Mouse (Mus musculus) embryonic fibroblast, embryonic 13.5 days (primary cell): Measurements from ENCODE around the gene Gpr4. TPM values are rescaled to one million over a fixed set of nuclear protein-coding genes. Genes with fewer than 3 reads are reported as not detected.

Source experiments
- H3K27ac ChIP-seq: 2 replicates; pipeline ENCODE4 v1.5.1; 2012; ENCODE audit warnings: low read length, control low read depth, inconsistent platforms; ENCODE audit not compliant: insufficient read depth
- H3K4me1 ChIP-seq: 2 replicates; pipeline ENCODE4 v1.6.1; 2011; ENCODE audit warnings: low read length; ENCODE audit not compliant: control insufficient read depth, insufficient read depth
- H3K4me3 ChIP-seq: 2 replicates; pipeline ENCODE4 v1.5.1; 2011; ENCODE audit warnings: mild to moderate bottlenecking, control low read depth, low read length; ENCODE audit not compliant: insufficient read depth
- CTCF ChIP-seq: IDR thresholded peaks from 2 replicates; pipeline ENCODE4 v1.5.1; 2011; ENCODE audit warnings: mild to moderate bottlenecking, control low read depth, low read length, moderate library complexity, borderline replicate concordance; ENCODE audit not compliant: insufficient read depth
- POLR2A ChIP-seq: IDR thresholded peaks from 2 replicates; pipeline ENCODE4 v1.6.1; 2011; ENCODE audit warnings: low read depth, mild to moderate bottlenecking, control low read depth, low read length, moderate library complexity
- polyA plus RNA-seq: library from polyadenylated mRNA; stranded (reverse); fragments of >200 nt; gene quantifications from 2 replicates; pipeline ENCODE4 v1.2.4, GENCODE M21; 2011; ENCODE audit warnings: low read depth; ENCODE audit not compliant: missing spikeins, insufficient read length

Gene Gpr4
- polyA plus RNA-seq, 1 experiment, result 0.18 TPM

DNA sequence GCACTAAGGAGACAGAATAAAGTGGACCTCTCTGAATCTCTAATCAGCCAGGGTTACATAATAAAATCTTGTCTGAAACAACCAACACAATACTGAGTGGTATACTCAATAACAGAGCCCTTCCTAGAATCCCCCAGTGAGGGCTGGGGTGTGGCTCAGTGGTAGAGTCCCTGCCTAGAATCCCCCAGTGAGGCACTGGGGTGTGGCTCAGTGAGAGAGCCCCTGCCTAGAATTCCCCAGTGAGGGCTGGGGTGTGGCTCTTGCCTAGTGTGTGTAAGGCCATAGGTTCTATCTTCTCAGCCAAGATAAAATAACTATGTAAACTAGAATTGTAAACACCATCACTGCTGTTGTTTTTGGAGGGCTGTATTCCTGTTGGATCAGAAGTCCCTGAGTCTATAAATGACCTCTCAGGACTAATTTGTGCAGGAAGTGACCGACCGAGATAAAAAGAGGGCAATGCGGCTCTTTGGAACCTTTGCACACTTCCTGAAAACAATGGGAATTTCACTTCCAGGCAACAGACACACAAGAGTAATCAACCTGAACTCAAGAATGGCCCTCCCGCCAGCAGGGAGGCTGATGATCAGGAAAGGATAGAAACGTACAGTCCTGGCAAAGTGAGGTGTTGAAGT lies 1.2 kb upstream of the Gpr4 start:
- H3K27ac ChIP-seq, result no peak overlapping the region
- H3K4me3 ChIP-seq, result no peak overlapping the region
- TF ChIP-seq CTCF, result no peak
- TF ChIP-seq POLR2A, result no peak
- H3K4me1 ChIP-seq, result no peaks in the 10 kb centered on the region

DNA sequence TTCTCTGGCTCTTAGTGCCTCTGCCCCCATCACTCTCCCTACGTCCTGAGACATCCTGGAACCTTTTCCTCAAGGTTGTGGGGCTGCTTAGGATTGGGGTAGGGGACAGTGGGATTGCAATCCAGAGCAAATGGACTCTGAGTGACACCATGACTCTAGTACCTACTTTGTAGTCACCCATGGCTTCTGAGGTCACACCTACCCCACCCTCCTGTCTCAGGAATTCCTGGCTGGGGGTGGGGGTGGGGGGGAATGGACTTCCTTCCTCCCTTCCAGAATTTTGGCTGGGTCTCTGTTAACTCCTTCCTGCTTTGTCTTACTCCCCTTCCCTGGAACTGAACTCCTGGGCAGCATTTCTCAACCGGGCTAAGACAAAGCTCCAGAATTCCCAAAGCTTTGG lies 1.0 kb downstream of the Gpr4 start:
- Histone ChIP-seq H3K4me1 (no peaks in the 10 kb centered on the region), H3K27ac (no peak overlapping the region), H3K4me3 (no peak overlapping the region)
- TF ChIP-seq POLR2A (no peak), CTCF (no peak)

DNA sequence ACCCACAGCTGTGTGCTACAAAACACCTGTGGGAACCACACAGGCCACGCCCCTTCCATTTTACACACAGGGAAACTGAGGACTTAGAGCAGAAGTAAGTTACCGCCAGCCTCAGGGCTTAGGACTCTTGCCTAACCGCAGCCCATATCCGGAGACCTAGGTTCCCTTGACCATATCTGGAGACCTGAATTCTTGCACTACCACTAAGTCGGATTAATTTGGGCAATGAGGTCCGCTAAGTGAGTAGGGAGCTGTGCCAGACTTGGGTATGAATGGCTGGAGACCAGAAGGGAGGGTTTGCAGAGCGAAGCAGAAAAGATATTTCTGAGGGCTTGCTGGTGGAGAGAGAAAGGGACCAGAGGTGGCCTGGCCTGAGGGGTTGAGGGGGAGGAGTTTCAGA lies 2.0 kb downstream of the Gpr4 start:
- H3K4me1 ChIP-seq, result no peaks in the 10 kb centered on the region
- no peak overlapping the region for H3K4me3 ChIP-seq
- TF ChIP-seq CTCF (no peak), POLR2A (no peak)
- H3K27ac ChIP-seq, result no peak overlapping the region

DNA sequence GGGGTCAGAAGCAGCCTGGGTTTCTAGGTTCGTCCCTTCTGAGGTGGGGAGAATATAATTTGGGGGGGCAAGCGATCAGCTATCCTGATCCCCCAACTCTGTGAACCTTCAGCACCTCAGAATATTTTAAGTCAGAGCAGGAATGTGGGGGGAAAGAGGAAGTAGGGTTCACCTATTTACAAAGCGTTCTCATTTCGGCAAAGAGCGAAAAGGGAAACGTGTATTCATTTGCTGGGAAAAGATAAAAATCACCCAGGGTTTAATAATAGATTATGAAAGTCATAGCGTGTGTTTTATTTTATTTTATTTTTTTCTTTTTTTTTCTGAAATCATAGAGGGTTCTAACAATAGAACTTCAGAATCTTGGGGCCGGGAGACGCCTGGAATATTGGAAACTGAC lies 2.6 kb downstream of the Gpr4 start:
- TF ChIP-seq POLR2A (no peak), CTCF (no peak)
- H3K4me1 ChIP-seq, result no peaks in the 10 kb centered on the region
- H3K4me3 ChIP-seq, result no peak overlapping the region
- no peak overlapping the region for H3K27ac ChIP-seq

DNA sequence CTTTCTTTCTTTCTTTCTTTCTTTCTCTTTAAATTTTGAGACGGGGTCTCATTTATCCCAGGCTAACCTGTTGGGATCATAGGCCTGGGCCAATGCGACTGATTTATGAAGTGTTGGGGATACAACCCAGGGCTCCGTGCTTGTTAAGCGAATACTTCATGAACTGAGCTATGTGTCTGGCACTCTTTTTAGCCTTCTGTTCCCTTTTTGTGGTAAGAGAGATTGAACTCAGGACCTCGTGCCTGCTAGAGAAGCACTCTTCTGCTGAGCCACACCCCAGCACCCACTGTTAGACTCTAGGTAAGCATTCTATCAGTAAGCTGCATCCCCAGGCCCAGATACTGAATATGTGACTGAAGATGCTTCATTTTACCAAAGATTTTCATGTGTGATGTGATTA lies 5.2 kb downstream of the Gpr4 start:
- Histone ChIP-seq H3K4me1 (no peaks in the 10 kb centered on the region), H3K27ac (no peak overlapping the region), H3K4me3 (no peak overlapping the region)
- TF ChIP-seq POLR2A (no peak), CTCF (no peak)

DNA sequence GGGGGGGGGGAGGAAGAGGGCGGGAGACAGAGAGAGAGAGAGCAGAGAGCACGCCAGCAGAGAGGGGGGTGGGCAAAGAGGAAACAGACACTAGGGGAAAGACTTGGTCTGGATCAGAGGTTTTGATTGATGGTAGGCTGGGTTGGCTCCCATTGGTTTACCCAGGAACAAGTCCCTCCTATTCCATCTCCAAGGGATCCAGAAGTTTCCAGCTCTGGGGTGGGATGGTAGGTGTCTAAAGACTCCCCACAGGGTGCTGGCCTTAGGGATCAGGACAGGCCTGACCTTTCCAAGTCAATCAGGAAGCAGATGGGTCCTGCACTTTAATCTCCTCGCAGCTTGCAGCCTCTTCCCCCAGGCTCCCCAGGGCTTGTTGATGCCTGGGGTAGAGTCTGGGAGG lies 5.6 kb downstream of the Gpr4 start:
- Histone ChIP-seq H3K27ac (no peak overlapping the region), H3K4me3 (no peak overlapping the region), H3K4me1 (no peaks in the 10 kb centered on the region)
- TF ChIP-seq CTCF (no peak), POLR2A (no peak)

DNA sequence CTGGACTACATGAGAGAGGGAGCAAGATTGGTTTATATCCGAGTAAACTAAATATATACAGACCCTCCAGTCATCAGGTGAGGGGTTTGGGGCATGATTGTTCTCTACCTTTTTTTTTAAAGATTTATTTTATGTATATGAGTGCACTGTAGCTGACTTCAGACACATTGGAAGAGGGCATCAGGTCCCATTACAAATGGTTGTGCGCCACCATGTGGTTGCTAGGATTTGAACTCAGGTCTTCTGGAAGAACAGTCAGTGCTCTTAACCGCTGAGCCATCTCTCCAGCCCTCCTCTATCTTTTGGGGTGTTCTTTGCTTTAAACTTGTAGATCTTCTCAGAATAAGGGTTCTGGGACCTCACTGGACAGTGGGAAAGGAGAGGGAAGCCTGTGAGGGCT lies 7.7 kb downstream of the Gpr4 start:
- Histone ChIP-seq H3K4me3 (no peak overlapping the region), H3K4me1 (no peaks in the 10 kb centered on the region), H3K27ac (no peak overlapping the region)
- TF ChIP-seq POLR2A (no peak), CTCF (no peak)

DNA sequence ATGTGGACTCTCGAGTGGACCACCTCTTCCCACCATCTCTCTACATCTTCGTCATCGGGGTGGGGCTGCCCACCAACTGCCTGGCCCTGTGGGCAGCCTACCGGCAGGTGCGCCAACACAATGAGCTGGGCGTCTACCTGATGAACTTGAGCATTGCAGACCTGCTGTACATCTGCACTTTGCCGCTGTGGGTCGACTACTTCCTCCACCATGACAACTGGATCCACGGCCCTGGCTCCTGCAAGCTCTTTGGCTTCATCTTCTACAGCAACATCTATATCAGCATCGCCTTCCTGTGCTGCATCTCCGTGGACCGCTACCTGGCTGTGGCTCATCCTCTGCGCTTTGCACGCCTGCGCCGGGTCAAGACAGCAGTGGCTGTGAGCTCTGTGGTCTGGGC lies 9.9 kb downstream of the Gpr4 start:
- Histone ChIP-seq H3K27ac (no peak overlapping the region), H3K4me3 (no peak overlapping the region), H3K4me1 (no peaks in the 10 kb centered on the region)
- no peak for TF ChIP-seq CTCF
- no peak for TF ChIP-seq POLR2A

DNA sequence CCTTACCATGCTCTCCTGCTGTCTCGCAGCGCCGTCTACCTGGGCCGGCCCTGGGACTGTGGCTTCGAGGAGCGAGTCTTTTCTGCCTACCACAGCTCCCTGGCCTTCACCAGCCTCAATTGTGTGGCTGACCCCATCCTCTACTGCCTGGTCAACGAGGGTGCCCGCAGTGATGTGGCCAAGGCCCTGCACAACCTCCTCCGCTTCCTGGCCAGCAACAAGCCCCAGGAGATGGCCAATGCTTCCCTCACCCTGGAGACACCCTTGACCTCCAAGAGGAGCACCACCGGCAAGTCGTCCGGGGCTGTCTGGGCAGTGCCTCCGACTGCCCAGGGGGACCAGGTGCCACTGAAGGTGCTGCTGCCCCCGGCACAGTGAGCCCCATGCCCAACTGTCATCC lies 10.5 kb downstream of the Gpr4 start:
- Histone ChIP-seq H3K4me1 (no peaks in the 10 kb centered on the region), H3K27ac (no peak overlapping the region), H3K4me3 (no peak overlapping the region)
- TF ChIP-seq POLR2A (no peak), CTCF (no peak)

DNA sequence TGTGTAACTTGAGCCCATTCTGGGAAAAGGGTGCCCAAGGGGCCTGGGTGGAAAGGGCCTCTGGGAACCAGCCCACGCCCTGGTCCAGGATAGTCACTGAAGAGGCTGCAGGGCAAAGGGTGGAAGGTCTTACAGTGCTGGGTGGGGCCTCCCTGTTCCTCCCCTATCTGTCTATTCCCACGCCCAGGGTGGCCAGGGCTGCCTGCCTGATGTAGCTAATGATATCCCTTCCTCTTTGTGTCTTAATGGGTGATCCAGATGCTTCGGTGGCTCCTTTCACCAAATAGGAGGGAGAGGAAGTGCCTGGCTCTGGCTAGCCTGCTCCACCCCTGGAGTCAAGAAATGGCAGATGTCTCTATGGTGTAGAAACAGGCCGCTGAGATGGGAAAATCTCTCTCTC lies 12.6 kb downstream of the Gpr4 start:
- Histone ChIP-seq H3K4me1 (no peaks in the 10 kb centered on the region), H3K27ac (no peak overlapping the region), H3K4me3 (no peak overlapping the region)
- no peak for TF ChIP-seq CTCF
